Mouse (Mus musculus): Measurements from ENCODE around the gene Fut1. TPM values are rescaled to one million over a fixed set of nuclear protein-coding genes. Genes with fewer than 3 reads are reported as not detected.

Gene Fut1
- polyA plus RNA-seq (2017; shearing (Covaris generic)): not detected

DNA sequence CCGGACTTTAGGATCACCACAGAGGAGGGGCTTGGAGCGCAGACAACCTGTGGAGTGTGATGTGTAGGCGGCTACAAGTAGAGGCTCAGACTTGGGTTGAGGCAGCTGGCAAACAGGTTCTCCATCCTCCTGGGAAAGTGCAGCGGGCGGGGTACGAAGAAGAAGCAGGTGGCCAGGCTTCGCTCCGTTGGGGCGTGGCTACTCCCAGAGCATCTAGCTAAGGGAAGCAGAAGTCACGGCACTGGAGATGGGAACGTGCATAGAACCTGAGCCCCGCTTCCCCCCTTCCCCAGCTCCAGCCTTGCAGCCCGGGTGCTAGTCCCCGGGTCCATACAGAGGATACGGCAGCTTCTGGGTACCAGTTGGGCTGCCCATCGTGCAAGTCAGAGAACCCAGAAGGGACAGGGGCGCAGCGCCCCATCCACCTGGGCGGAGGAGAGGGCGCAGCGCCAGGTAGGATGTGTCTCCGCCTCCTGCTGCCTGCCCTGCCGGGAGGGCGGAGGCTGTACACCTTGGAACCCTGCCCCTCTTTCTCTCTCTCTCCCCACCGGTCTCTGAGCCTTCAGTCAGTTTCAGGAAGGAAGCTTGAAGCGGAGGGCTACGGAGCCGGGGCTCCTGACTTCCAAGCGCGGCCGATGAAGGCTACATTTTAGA lies at the start of gene Fut1:
Fut1 (plus strand) TSS at position 248 of the 654 bp plus-strand sequence.
- ATAC-seq: no peak

DNA sequence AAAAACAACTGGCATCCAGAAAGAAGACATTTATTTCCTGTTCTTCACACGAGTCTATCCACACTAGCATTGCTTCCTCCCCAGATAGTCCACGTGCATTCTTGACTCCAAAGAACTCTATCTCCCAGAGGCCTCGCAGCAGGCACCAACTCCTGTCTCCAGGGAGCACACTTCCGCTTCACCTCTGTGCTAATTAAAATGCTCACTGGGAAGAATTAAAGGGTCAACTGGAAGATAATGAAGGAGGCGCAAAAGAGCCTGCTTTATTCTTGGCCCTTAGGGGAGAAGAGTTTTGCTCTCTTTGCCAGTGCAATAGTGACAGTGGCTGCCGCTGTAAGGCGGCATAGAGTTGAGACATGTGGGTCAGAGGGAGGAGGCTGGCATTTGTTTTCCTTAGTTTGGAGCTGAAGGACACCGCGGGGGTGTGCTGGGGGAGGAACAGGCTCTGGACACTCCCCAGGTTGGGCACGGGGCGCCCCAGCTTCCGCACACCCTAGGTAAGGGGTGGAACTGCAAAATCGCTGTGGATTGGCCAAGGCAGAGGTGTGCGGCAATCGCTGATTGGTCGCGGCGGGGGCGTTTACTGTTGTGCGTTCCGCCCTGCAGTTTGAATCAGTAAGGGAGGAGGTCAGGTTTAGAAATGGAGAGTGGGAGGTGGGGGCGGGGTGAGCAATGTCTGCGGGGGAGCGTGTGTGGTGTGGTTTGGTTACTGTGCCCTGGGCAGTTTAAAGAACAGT lies 49.1 kb upstream of the Fut1 start:
- ATAC-seq: peak; percentile 96

GRCm38 (mm10) chr7:45568601-45569473 lies 48.3 kb upstream of the Fut1 start:
- peak; percentile 7 for ATAC-seq

DNA sequence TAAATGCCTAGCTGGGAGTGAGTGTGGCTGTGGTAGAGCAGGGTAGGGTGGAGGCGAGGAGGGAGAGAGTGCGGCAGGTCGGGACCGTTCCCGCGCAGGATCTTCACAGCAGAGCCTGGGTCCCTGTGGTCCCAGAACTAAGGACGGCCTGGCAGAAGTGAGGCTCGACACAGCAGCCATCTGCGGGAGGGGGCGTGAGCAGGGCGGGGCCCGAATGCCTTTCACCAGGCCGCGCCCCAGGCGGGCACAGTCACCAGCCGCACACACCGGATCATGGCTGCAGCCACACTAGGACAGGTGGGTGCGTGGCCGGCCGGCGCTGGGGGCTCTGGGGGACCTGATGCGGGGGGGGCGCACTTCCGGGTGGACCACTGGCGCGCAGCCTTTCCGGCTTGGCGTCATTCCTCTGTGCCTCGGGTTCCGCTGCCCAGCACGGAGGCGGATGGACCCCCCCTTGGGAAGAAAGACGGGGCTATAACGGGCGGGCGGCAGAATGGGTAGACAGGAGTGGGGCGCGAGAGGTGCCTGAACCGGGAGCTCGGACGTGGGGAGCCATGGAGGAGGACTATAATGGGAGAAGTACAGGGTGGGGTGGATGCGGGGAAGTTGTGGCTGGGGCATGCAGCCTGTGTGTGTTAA lies 46.9 kb upstream of the Fut1 start, which contains the start of gene Bcat2:
Bcat2 (plus strand) TSS at position 51 of the 639 bp plus-strand sequence.
- peak; percentile 59 for ATAC-seq

GRCm38 (mm10) chr7:45571966-45572365 lies 45.1 kb upstream of the Fut1 start:
- ATAC-seq: no peak

GRCm38 (mm10) chr7:45573954-45574353 lies 43.1 kb upstream of the Fut1 start:
- peak; percentile 63 for ATAC-seq

GRCm38 (mm10) chr7:45574472-45575379 lies 42.4 kb upstream of the Fut1 start:
- ATAC-seq: no peak

GRCm38 (mm10) chr7:45585923-45586322 lies 31.2 kb upstream of the Fut1 start:
- ATAC-seq: no peak

DNA sequence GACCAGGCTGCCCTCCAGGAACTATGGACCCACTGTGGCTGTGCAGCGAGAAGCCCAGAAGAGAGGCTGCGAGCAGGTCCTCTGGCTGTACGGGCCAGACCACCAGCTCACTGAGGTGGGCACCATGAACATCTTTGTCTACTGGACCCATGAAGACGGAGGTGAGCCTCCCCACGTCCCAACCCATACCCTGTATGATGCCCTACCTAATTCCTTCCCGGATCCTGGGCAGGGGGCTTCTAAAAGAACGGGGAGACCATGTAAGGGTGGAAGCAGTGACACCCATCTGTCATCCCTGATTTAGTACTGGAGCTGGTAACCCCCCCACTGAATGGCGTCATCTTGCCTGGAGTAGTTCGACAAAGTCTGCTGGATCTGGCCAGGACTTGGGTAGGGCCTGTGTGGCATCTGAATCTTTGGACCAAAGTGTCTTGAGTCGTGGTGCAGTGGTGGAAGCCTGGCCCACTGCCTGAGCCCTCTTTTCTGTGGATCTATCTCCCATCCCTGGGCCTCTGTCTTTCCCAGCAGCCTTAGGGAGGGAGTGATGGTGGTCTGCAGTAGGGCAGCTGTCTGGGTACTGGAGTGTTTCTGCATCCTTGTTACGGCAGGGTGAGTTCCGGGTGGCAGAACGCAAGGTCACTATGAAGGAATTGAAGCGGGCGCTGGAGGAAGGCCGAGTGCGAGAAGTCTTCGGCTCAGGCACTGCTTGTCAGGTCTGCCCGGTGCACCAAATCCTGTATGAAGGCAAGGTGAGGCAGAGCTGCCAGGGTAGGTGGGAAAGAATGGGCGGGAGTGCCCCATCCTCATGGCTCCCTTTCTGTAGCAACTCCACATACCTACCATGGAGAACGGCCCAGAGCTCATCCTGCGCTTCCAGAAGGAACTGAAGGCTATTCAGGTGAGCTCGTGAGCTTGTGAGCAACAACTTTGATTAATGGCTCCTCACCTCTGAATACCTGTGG lies 29.2 kb upstream of the Fut1 start:
- ATAC-seq: no peak

DNA sequence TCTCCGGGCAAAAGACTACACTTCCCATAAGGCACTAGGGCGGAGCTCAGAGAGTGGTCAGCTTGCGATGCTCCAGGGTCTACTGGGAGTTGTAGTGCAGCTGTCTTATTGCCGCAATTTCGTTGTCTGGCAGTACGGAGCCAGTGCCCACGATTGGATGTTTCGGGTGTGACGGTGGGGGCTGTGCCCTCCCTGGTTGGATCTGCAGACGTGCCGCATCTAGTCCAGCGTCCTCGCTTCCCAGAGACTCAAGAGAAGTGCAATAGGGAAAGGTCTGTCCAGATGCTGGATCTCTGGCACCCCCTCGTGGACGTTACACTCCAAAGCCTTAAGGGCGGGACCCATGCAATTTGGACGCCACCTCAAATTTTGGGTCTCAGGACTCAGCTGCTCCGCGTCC lies 27.9 kb upstream of the Fut1 start:
- peak; percentile 60 for ATAC-seq

- ATAC-seq: no peak
Observed at GRCm38 (mm10) chr7:45589898-45590297, 27.2 kb upstream of the Fut1 start.

GRCm38 (mm10) chr7:45590874-45591273 lies 26.2 kb upstream of the Fut1 start:
- ATAC-seq: no peak

DNA sequence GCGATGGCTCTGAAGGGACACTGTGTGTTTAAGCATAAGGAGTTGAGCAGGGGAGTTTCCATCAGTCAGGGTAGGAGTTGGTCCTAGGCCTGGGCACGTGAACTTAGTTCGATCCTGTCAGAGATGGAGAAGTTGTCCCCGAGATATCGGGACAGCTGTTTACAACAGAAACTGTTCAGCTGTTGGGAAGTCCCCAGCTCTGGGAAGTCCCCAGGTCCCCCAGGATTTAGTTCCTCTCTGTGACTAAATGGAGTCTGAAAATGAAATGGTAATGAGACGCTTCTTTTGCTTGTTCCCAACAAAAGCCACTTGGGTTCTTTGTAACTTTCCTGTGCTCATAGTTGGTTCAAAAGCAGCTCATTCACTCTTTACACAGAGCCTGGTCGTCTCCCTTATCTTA lies 25.2 kb upstream of the Fut1 start:
- ATAC-seq: peak; percentile 63

DNA sequence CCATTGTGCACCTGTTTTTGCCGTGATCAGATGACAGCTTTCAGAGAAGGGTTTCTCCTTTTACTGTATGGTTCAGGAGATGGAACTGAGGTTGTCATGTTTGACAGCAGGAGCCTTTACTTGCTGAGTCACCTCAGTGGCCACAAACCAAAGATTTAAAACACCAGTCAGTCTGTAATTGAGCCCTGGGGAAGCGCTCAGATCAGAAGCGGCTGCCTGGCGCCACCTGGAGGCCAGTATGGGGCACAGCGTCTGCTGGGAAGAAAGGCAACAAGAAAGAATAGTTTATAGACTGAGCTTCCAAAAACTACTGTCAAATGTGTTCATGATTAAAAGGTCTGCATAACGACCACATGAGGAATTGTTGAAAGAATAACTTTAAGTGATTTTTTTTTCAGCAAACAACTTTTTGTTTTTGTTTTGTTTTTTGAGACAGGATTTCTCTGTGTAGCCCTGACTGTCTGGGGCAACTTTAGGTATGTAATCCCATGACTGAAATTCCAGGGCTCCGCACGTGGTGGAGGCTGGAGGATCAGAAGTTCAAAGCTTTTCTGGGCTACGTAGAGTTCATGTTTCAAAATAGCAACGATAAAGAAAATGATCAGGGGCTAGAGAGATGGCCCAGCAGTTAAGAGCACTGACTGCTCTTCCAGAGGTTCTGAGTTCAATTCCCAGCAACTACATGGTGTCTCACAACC lies 23.8 kb upstream of the Fut1 start:
- ATAC-seq: peak; percentile 59

GRCm38 (mm10) chr7:45595176-45595575 lies 21.9 kb upstream of the Fut1 start:
- ATAC-seq: no peak

DNA sequence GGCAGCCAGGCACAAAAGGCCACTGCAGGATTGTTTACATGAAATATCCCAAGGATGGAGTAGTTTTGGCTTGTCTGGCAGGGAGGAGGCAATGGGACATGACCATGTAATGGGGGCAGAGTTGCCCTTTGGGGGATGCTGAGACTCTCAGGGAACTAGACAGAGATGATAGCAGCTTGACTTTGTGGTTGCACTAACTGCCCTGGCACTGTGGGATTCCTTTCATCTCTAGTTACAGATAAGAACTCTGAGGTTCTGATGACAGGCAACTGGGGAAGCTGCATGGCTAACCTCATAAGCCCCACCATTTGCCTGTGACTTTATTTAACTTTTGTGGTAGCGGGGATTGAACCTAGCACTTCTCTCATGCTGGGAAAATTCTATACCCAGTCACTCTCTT lies 21.0 kb upstream of the Fut1 start:
- no peak for ATAC-seq

DNA sequence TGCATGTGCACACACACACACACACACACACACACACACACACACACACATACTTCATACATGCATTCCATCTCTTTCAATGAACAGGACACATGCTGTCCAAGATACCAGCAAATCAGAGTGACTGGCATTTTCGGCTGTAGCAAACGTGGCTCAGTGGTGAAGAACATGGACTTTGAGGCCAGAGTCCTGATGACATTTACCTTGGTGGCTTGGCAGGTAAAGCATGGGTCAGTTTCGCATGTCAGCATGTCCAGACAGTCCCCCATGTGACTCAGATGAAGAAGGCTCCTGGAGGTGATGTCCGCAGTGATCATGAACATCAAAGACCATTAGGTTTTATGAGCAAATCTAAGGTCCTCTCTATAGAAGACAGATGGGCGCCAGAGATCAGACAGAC lies 20.1 kb upstream of the Fut1 start:
- ATAC-seq: no peak

- no peak for ATAC-seq
Observed at GRCm38 (mm10) chr7:45597527-45597926, 19.6 kb upstream of the Fut1 start.

Measured in CD4-positive, CD25-positive, alpha-beta regulatory T cell, adult 4 months (primary cell).